Mouse (Mus musculus) kidney, embryonic 16.5 days (tissue): Measurements from ENCODE around the gene Gm21117. TPM values are rescaled to one million over a fixed set of nuclear protein-coding genes. Genes with fewer than 3 reads are reported as not detected.
"Not testable (repeated sequence)": the region's sequence is repeated elsewhere in the genome, so short reads cannot be mapped to it uniquely, and the experiment has no call there.

ENCODE experiments used
- ATAC-seq: fragments of 200-750 bp; cut with Nextera tagmentation; 2 replicates; pipeline ENCODE4 v1.8.0; 2017; ENCODE audit warnings: moderate TSS enrichment; ENCODE audit not compliant: low FRiP score, low TSS enrichment
- H3K27ac ChIP-seq: fragments of 300-500 bp; sonication (generic); 2 replicates; pipeline ENCODE4 v1.5.1; 2014; ENCODE audit warnings: low read length
- H3K27me3 ChIP-seq: fragments of 300-500 bp; sonication (generic); 2 replicates; pipeline ENCODE4 v1.6.1; 2014; ENCODE audit warnings: low read length, control low read depth, mixed read lengths; ENCODE audit not compliant: insufficient read depth
- H3K36me3 ChIP-seq: fragments of 300-500 bp; sonication (generic); 2 replicates; pipeline ENCODE4 v1.6.1; 2014; ENCODE audit warnings: low read length, control low read depth, mixed read lengths; ENCODE audit not compliant: insufficient read depth
- H3K4me1 ChIP-seq: fragments of 300-500 bp; sonication (generic); 2 replicates; pipeline ENCODE4 v1.6.1; 2014; ENCODE audit warnings: low read length, control low read depth, mixed read lengths; ENCODE audit not compliant: insufficient read depth
- H3K4me2 ChIP-seq: fragments of 300-500 bp; sonication (generic); replicated peaks from 2 replicates; pipeline ENCODE4 v1.6.1; 2014; ENCODE audit warnings: low read depth, low read length
- H3K4me3 ChIP-seq: fragments of 300-500 bp; sonication (generic); 2 replicates; pipeline ENCODE4 v1.5.1; 2014; ENCODE audit warnings: mild to moderate bottlenecking, low read length
- H3K9ac ChIP-seq: fragments of 300-500 bp; sonication (generic); replicated peaks from 2 replicates; pipeline ENCODE4 v1.6.1; 2014; ENCODE audit warnings: low read length
- H3K9me3 ChIP-seq: fragments of 300-500 bp; sonication (generic); 2 replicates; pipeline ENCODE4 v1.6.1; 2016; ENCODE audit warnings: low read length, control low read depth
- WGBS: fragments of 180-500 bp; shearing (Covaris S2); extraction: QIAGEN DNeasy Blood & Tissue Kit; methylation state at CpG from one replicate; pipeline ENCODE4 v1.1.7; 2014; 5-methylcytosine and 5-hydroxymethylcytosine counted together
- polyA plus RNA-seq: library from polyadenylated mRNA; unstranded; fragments of >200 nt; fragmentation: Nextera tagmentation; extraction: Ambion mirVana; gene quantifications from 2 replicates; pipeline ENCODE4 v1.2.1, GENCODE M21; 2015

Gm21117 gene
- polyA plus RNA-seq: not detected in 2 replicates

DNA sequence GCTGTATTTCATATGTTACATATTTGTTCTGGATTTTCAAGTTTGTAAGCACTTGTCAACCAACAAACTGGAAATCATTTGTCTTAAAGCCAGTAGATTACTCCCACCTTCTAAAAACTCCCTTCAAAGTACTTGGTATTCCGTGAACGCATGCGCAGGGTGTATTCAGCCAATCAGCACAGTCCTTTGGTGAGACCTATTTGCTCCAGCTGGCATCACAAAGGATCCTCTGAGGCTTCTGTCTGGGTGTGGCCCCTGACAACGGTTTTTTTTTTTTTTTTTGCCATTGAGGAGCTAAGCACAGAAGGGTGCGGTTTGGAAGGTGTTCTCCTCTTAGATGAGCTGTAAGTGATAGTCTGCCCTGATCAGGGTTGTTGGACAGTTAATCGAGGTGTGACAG is at the start of gene Gm21117:
TSS of gene Gm21117 (plus strand) at position 301 of the 400 bp plus-strand sequence.
- H3K4me3 ChIP-seq, ATAC-seq, H3K9me3 ChIP-seq, H3K4me1 ChIP-seq, H3K27me3 ChIP-seq, H3K27ac ChIP-seq, H3K36me3 ChIP-seq, H3K9ac ChIP-seq, H3K4me2 ChIP-seq: not testable (repeated sequence)
- no CpG with 5 or more reads among the region's 6 CpGs for WGBS
